Mouse (Mus musculus) MEL (cell line): ENCODE measurements around the gene Pde4dip. TPM values are rescaled to one million over a fixed set of nuclear protein-coding genes. Genes with fewer than 3 reads are reported as not detected.

Experiments
- DNase-seq: peaks from one replicate; pipeline ENCODE4 v3.0.0; 2011; ENCODE audit warnings: low read depth, low spot score
- H3K27ac ChIP-seq: 2 replicates; pipeline ENCODE4 v1.5.1; 2012; ENCODE audit warnings: low read depth, mild to moderate bottlenecking, control low read depth, low read length, moderate library complexity; ENCODE audit not compliant: control insufficient read depth
- H3K27me3 ChIP-seq, 2 experiments: fragments of 150-350 bp in 1 of 2; sonication (generic) in 1 of 2; 2 replicates each; pipeline ENCODE4 v1.6.1; 2012; ENCODE audit warnings: low read length in 2 of 2, mild to moderate bottlenecking in 2 of 2, improper control_type of control experiment in 1 of 2, moderate library complexity in 1 of 2; ENCODE audit not compliant: insufficient read depth in 2 of 2, control insufficient read depth in 1 of 2
- H3K36me3 ChIP-seq, 2 experiments: 2 replicates each; pipeline ENCODE4 v1.6.1; 2012 to 2014; ENCODE audit warnings: low read length in 2 of 2, improper control_type of control experiment in 1 of 2, inconsistent platforms in 1 of 2, mild to moderate bottlenecking in 1 of 2; ENCODE audit not compliant: insufficient read depth in 2 of 2, control insufficient read depth in 1 of 2
- H3K4me1 ChIP-seq, 2 experiments: fragments of 150-350 bp in 1 of 2; sonication (generic) in 1 of 2; 2 replicates each; pipeline ENCODE4 v1.6.1; 2012; ENCODE audit warnings: low read length in 2 of 2, improper control_type of control experiment in 1 of 2, mild to moderate bottlenecking in 1 of 2; ENCODE audit not compliant: insufficient read depth in 2 of 2, control insufficient read depth in 1 of 2
- H3K4me3 ChIP-seq, 2 experiments: fragments of 150-350 bp in 1 of 2; sonication (generic) in 1 of 2; 2 replicates each; pipeline ENCODE4 v1.5.1; 2012; ENCODE audit warnings: low read depth in 2 of 2, low read length in 2 of 2, mild to moderate bottlenecking in 2 of 2, moderate library complexity in 2 of 2, control low read depth in 1 of 2, improper control_type of control experiment in 1 of 2; ENCODE audit not compliant: control insufficient read depth in 1 of 2, insufficient read depth in 1 of 2
- H3K79me2 ChIP-seq: 2 replicates; pipeline ENCODE4 v1.6.1; 2012; ENCODE audit warnings: mild to moderate bottlenecking, low read length, moderate library complexity; ENCODE audit not compliant: control insufficient read depth, poor library complexity, insufficient read depth
- H3K9ac ChIP-seq: 2 replicates; pipeline ENCODE4 v1.6.1; 2012; ENCODE audit warnings: low read depth, mild to moderate bottlenecking, control low read depth, low read length, moderate library complexity; ENCODE audit not compliant: control insufficient read depth, poor library complexity, severe bottlenecking
- H3K9me3 ChIP-seq: fragments of 150-350 bp; sonication (generic); replicated peaks from 2 replicates; pipeline ENCODE4 v1.6.1; 2012; ENCODE audit warnings: mild to moderate bottlenecking, low read length, improper control_type of control experiment, moderate library complexity; ENCODE audit not compliant: insufficient read depth
- CHD1 ChIP-seq: IDR thresholded peaks from 2 replicates; pipeline ENCODE4 v1.6.1; 2012; ENCODE audit warnings: low read depth, mild to moderate bottlenecking, inconsistent platforms, low read length, improper control_type of control experiment
- CHD2 ChIP-seq: IDR thresholded peaks from 2 replicates; pipeline ENCODE4 v1.6.1; 2011; ENCODE audit warnings: low read length, improper control_type of control experiment
- EP300 ChIP-seq, 2 experiments: IDR thresholded peaks; 2 replicates each; pipeline ENCODE4 v1.6.1; 2011; ENCODE audit warnings: improper control_type of control experiment in 2 of 2, low read length in 2 of 2, low read depth in 1 of 2, mild to moderate bottlenecking in 1 of 2
- ETS1 ChIP-seq: IDR thresholded peaks from 2 replicates; pipeline ENCODE4 v1.6.1; 2012; ENCODE audit warnings: low read depth, mild to moderate bottlenecking, inconsistent platforms, low read length, improper control_type of control experiment, moderate library complexity
- GATA1 ChIP-seq: IDR thresholded peaks from 2 replicates; pipeline ENCODE4 v1.6.1; 2011; ENCODE audit warnings: low read depth, low read length, improper control_type of control experiment
- HCFC1 ChIP-seq: IDR thresholded peaks from 2 replicates; pipeline ENCODE4 v1.6.1; 2012; ENCODE audit warnings: low read depth, mild to moderate bottlenecking, inconsistent platforms, low read length, improper control_type of control experiment, moderate library complexity
- MAFK ChIP-seq: IDR thresholded peaks from 2 replicates; pipeline ENCODE4 v1.6.1; 2011; ENCODE audit warnings: low read depth, mild to moderate bottlenecking, low read length, improper control_type of control experiment, borderline replicate concordance
- MEF2A ChIP-seq: IDR thresholded peaks from 2 replicates; pipeline ENCODE4 v1.6.1; 2014; ENCODE audit warnings: low read depth, mild to moderate bottlenecking, inconsistent platforms, low read length, improper control_type of control experiment; ENCODE audit not compliant: poor library complexity, insufficient replicate concordance, severe bottlenecking; ENCODE audit errors: extremely low read depth
- MXI1 ChIP-seq: IDR thresholded peaks from 2 replicates; pipeline ENCODE4 v1.6.1; 2011; ENCODE audit warnings: mild to moderate bottlenecking, low read depth, low read length, improper control_type of control experiment
- MYB ChIP-seq: IDR thresholded peaks from 2 replicates; pipeline ENCODE4 v1.6.1; 2011; ENCODE audit warnings: mild to moderate bottlenecking, low read depth, low read length, improper control_type of control experiment
- MYC ChIP-seq: IDR thresholded peaks from 2 replicates; pipeline ENCODE4 v1.6.1; 2011; ENCODE audit warnings: low read depth, mild to moderate bottlenecking, low read length, improper control_type of control experiment, moderate library complexity
- NELFE ChIP-seq: IDR thresholded peaks from 2 replicates; pipeline ENCODE4 v1.6.1; 2011; ENCODE audit warnings: low read depth, low read length, improper control_type of control experiment
- NRF1 ChIP-seq: IDR thresholded peaks from 2 replicates; pipeline ENCODE4 v1.6.1; 2014; ENCODE audit warnings: low read depth, mild to moderate bottlenecking, inconsistent platforms, low read length, improper control_type of control experiment, moderate library complexity; ENCODE audit not compliant: poor library complexity, insufficient read depth, severe bottlenecking
- RCOR1 ChIP-seq: IDR thresholded peaks from 2 replicates; pipeline ENCODE4 v1.6.1; 2012; ENCODE audit warnings: low read depth, mild to moderate bottlenecking, inconsistent platforms, low read length, improper control_type of control experiment
- SIN3A ChIP-seq: IDR thresholded peaks from 2 replicates; pipeline ENCODE4 v1.6.1; 2012; ENCODE audit warnings: low read length, improper control_type of control experiment, inconsistent platforms
- TBP ChIP-seq: IDR thresholded peaks from 2 replicates; pipeline ENCODE4 v1.8.0; 2011; ENCODE audit warnings: low read depth, low read length, improper control_type of control experiment
- UBTF ChIP-seq: IDR thresholded peaks from 2 replicates; pipeline ENCODE4 v1.6.1; 2012; ENCODE audit warnings: low read depth, mild to moderate bottlenecking, inconsistent platforms, low read length, improper control_type of control experiment, moderate library complexity, borderline replicate concordance; ENCODE audit not compliant: insufficient read depth
- USF1 ChIP-seq: IDR thresholded peaks from 2 replicates; pipeline ENCODE4 v1.6.1; 2014; ENCODE audit warnings: low read depth, mild to moderate bottlenecking, inconsistent platforms, low read length, improper control_type of control experiment, moderate library complexity
- USF2 ChIP-seq, 2 experiments: IDR thresholded peaks; 2 replicates each; pipeline ENCODE4 v1.6.1; 2011 to 2012; ENCODE audit warnings: improper control_type of control experiment in 2 of 2, low read length in 2 of 2, borderline replicate concordance in 1 of 2, inconsistent platforms in 1 of 2, low read depth in 1 of 2, mild to moderate bottlenecking in 1 of 2; ENCODE audit not compliant: insufficient read depth in 1 of 2
- ZC3H11A ChIP-seq: IDR thresholded peaks from 2 replicates; pipeline ENCODE4 v1.6.1; 2012; ENCODE audit warnings: low read depth, mild to moderate bottlenecking, inconsistent platforms, low read length, improper control_type of control experiment
- ZKSCAN1 ChIP-seq: IDR thresholded peaks from 2 replicates; pipeline ENCODE4 v1.6.1; 2012; ENCODE audit warnings: low read depth, mild to moderate bottlenecking, inconsistent platforms, low read length, improper control_type of control experiment, moderate library complexity
- ZMIZ1 ChIP-seq: IDR thresholded peaks from 2 replicates; pipeline ENCODE4 v1.6.1; 2012; ENCODE audit warnings: low read depth, mild to moderate bottlenecking, inconsistent platforms, low read length, improper control_type of control experiment, moderate library complexity
- ZNF384 ChIP-seq: IDR thresholded peaks from 2 replicates; pipeline ENCODE4 v1.6.1; 2012; ENCODE audit warnings: low read depth, mild to moderate bottlenecking, inconsistent platforms, low read length, improper control_type of control experiment
- polyA plus RNA-seq, 2 experiments: library from polyadenylated mRNA; stranded (reverse) in 1 of 2; unstranded in 1 of 2; fragments of >175 nt in 1 of 2; fragments of >200 nt in 1 of 2; gene quantifications; 2 replicates each; pipeline versions ENCODE4 v1.2.1 to v1.2.4; 2012; ENCODE audit warnings: low replicate concordance in 2 of 2, low read depth in 1 of 2; ENCODE audit not compliant: insufficient read length in 2 of 2, insufficient read depth in 1 of 2, missing spikeins in 1 of 2
- total RNA-seq: library from RNA; depleted of rRNA; stranded (reverse); fragments of 300-350 nt; gene quantifications from 2 replicates; pipeline ENCODE4 v1.2.3, GENCODE M21; 2012

The Pde4dip gene
- total and polyA plus RNA-seq, 3 experiments, result 47.6 to 52.4 TPM; not detected in 1

- Histone ChIP-seq H3K27me3 (peaks cover 5 to 7% of the 10 kb centered on the region in 2 experiments; a peak in 3 of 4 replicates), H3K27ac (no peak overlapping the region), H3K9me3 (no peaks in the 10 kb centered on the region), H3K36me3 (no peaks in the 10 kb centered on the region), H3K4me3 (no peak overlapping the region), H3K4me1 (no peaks in the 10 kb centered on the region), H3K79me2 (peaks cover 2% of the 10 kb centered on the region; the same call in 1 of the 2 replicates), H3K9ac (no peak overlapping the region)
- no peak for DNase-seq
- TF ChIP-seq NRF1 (no peak), SIN3A (no peak), MEF2A (no peak), NELFE (no peak), GATA1 (no peak)
Measured at GRCm38 (mm10) chr3:97860820-97861451, 27.6 kb downstream of the Pde4dip start.

- H3K79me2 ChIP-seq, result peaks cover 2% of the 10 kb centered on the region; the same call in 1 of the 2 replicates
Measured at GRCm38 (mm10) chr3:97859400-97859799, 29.1 kb downstream of the Pde4dip start.

GRCm38 (mm10) chr3:97854575-97855384 lies 33.7 kb downstream of the Pde4dip start:
- no peak for DNase-seq
- no peak overlapping the region for H3K4me3 ChIP-seq
- H3K79me2 ChIP-seq, result no peaks in the 10 kb centered on the region
- H3K27me3 ChIP-seq, result peaks cover 2 to 3% of the 10 kb centered on the region in 2 experiments; a peak in 1 of 4 replicates
- no peak overlapping the region for H3K9ac ChIP-seq
- no peaks in the 10 kb centered on the region for H3K9me3 ChIP-seq
- H3K4me1 ChIP-seq, result no peaks in the 10 kb centered on the region
- no peaks in the 10 kb centered on the region; a peak in 1 of 4 replicates for H3K36me3 ChIP-seq
- no peak overlapping the region for H3K27ac ChIP-seq
- no peak for TF ChIP-seq ZNF384
- TF ChIP-seq RCOR1, result no peak
- TF ChIP-seq MXI1, result no peak
- TF ChIP-seq ETS1, result no peak
- no peak for TF ChIP-seq MAFK
- no peak for TF ChIP-seq TBP
- TF ChIP-seq ZMIZ1, result no peak

More at GRCm38 (mm10) chr3:97859400-97859799, 29.1 kb downstream of the Pde4dip start:
- Histone ChIP-seq H3K36me3 (no peaks in the 10 kb centered on the region), H3K27me3 (peaks cover 5 to 7% of the 10 kb centered on the region in 2 experiments; a peak in 3 of 4 replicates), H3K9ac (no peak overlapping the region), H3K4me1 (no peaks in the 10 kb centered on the region), H3K9me3 (no peaks in the 10 kb centered on the region), H3K27ac (no peak overlapping the region), H3K4me3 (no peak overlapping the region)
- DNase-seq, result no peak
- no peak for TF ChIP-seq MYC
- no peak for TF ChIP-seq ZC3H11A
- no peak for TF ChIP-seq CHD2
- TF ChIP-seq USF2 (IDR thresholded peaks at IDR 0.05; ENCODE audit: borderline replicate concordance in 1 of 2, insufficient read depth in 1 of 2, low read depth in 1 of 2, low read length in 2 of 2), result no peak
- TF ChIP-seq USF1, result no peak
- TF ChIP-seq UBTF, result no peak
- no peak for TF ChIP-seq HCFC1
- no peak for TF ChIP-seq ZNF384
- TF ChIP-seq MYB, result no peak
- TF ChIP-seq ZKSCAN1, result no peak
- TF ChIP-seq CHD1, result no peak
- no peak for TF ChIP-seq EP300 (IDR thresholded peaks at IDR 0.05; ENCODE audit: low read depth in 1 of 2, low read length in 2 of 2)
- no peak for TF ChIP-seq ZMIZ1
